Mouse (Mus musculus): ENCODE measurements at regions not wholly inside any gene's neighbourhood (a gene's known extent, or its start where the extent isn't known, plus 50 kb on each side); places are given as distances from the start of the nearest gene placed in this dataset.

DNA sequence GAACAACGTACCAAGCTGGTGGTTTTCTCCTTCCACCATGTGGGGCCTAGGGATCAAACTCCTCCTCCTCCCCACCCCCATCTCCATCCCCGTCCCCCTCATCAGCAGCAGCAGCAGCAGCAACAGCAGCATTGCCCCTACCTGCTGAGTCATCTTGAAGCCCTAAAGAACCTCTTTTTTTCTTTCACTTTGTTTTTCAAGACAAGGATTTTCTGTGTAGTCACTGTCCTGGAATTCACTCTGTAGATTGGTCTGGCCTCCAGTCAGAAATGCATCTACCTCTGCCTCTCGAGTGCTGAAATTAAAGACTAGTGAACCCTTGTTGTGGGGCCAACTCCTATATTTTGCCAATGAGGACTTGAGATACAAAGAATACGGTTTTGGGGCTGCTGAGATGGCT, 85.6 kb upstream of the Tle3 start:
- H3K36me3 ChIP-seq: no peaks in the 10 kb centered on the region
- WGBS: 82% methylated on average over 4 of the region's 4 CpGs
- peaks cover 90% of the 10 kb centered on the region for H3K27me3 ChIP-seq (replicated peaks)
- no peak overlapping the region for H3K9ac ChIP-seq
- no peak overlapping the region for H3K4me3 ChIP-seq
- no peak for ATAC-seq (ENCODE audit: insufficient number of reproducible peaks, low FRiP score)
- no peaks in the 10 kb centered on the region for H3K9me3 ChIP-seq (replicated peaks)
- H3K27ac ChIP-seq (ENCODE audit: poor library complexity, severe bottlenecking): no peak overlapping the region
- no peaks in the 10 kb centered on the region for H3K4me1 ChIP-seq (replicated peaks)
- no peak overlapping the region for H3K4me2 ChIP-seq

DNA sequence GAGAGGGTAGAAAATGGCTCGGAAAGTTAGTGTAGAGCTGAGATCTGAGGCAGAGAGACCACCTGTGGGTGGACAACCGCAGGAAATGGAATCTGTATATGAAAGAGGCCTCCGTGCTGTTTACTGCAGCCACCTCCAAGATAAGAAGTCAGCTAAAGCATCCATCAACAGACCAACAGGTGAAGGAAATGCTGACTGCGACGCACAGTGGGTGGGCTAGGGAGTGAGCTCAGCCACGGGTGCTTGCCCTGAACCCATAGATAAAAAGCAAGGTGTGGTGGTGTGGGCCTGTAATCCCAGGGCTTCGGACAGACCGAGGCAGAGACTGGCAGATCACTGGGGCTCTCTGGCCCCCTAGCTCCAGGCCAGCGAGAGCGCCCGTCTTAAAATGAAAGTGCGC, 83.0 kb upstream of the Tle3 start:
- no peak for ATAC-seq (ENCODE audit: insufficient number of reproducible peaks, low FRiP score)
- Histone ChIP-seq H3K9me3 (replicated peaks) (no peaks in the 10 kb centered on the region; the same call in 1 of the 2 replicates), H3K9ac (no peak overlapping the region), H3K4me3 (no peak overlapping the region), H3K27me3 (replicated peaks) (peaks cover 89% of the 10 kb centered on the region), H3K36me3 (no peaks in the 10 kb centered on the region), H3K4me2 (no peak overlapping the region), H3K27ac (ENCODE audit: poor library complexity, severe bottlenecking) (no peak overlapping the region), H3K4me1 (replicated peaks) (no peaks in the 10 kb centered on the region)
- 44% methylated on average over 12 of the region's 12 CpGs for WGBS

DNA sequence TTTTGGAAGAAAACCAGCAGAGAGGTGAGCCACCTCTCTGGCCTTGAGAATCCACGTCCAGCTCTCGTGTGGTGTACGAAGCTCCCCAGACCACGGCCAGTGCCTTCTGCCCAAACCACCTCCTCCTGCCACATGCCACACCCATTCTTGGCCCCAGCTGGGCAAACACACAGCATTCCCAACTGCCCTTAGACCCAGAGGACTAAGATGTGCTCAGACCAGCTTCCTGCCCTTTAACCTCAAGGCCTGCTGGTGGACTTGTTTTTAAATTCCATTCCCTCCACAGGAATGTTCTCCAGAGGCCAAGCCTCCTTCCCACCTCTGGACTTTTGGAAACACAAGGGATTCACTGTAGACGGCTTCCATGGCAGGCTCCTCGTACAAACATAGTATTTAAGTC, 82.5 kb upstream of the Tle3 start:
- Histone ChIP-seq H3K9me3 (replicated peaks) (no peaks in the 10 kb centered on the region; the same call in 1 of the 2 replicates), H3K4me3 (no peak overlapping the region), H3K27me3 (replicated peaks) (peaks cover 89% of the 10 kb centered on the region), H3K27ac (ENCODE audit: poor library complexity, severe bottlenecking) (no peak overlapping the region), H3K36me3 (no peaks in the 10 kb centered on the region), H3K4me1 (replicated peaks) (no peaks in the 10 kb centered on the region), H3K4me2 (no peak overlapping the region), H3K9ac (no peak overlapping the region)
- 61% methylated on average over 6 of the region's 6 CpGs for WGBS
- no peak for ATAC-seq (ENCODE audit: insufficient number of reproducible peaks, low FRiP score)

DNA sequence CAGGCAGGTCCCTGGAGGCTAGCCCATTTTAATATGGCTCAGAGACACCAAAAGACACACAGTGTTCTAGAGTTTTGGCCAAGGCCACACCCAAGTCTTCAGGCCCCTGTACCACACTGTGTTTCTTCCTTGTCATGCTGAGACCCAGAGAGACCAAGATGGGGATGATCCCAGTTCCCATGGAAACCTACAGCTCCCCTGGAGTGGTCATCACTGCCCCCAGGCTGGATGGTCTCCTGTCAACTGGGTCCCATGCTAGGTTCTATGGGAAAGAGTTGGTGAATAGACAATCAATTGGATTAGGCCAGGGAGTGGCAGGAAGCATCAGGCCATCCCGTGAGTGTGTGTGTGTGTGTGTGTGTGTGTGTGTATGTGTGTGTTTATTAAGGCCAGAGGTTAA, 80.5 kb upstream of the Tle3 start:
- Histone ChIP-seq H3K4me2 (no peak overlapping the region), H3K9ac (no peak overlapping the region), H3K4me3 (no peak overlapping the region), H3K4me1 (replicated peaks) (no peaks in the 10 kb centered on the region), H3K9me3 (replicated peaks) (no peaks in the 10 kb centered on the region; the same call in none of the 2 replicates), H3K27ac (ENCODE audit: poor library complexity, severe bottlenecking) (no peak overlapping the region), H3K27me3 (replicated peaks) (peaks cover 89% of the 10 kb centered on the region), H3K36me3 (no peaks in the 10 kb centered on the region)
- 71% methylated on average over 1 of the region's 1 CpGs for WGBS
- no peak for ATAC-seq (ENCODE audit: insufficient number of reproducible peaks, low FRiP score)

GRCm38 (mm10) chr9:61292501-61292900, 79.7 kb upstream of the Tle3 start:
- H3K27me3 ChIP-seq (replicated peaks): peaks cover 90% of the 10 kb centered on the region
- no peak overlapping the region for H3K4me2 ChIP-seq
- ATAC-seq (ENCODE audit: insufficient number of reproducible peaks, low FRiP score): no peak

DNA sequence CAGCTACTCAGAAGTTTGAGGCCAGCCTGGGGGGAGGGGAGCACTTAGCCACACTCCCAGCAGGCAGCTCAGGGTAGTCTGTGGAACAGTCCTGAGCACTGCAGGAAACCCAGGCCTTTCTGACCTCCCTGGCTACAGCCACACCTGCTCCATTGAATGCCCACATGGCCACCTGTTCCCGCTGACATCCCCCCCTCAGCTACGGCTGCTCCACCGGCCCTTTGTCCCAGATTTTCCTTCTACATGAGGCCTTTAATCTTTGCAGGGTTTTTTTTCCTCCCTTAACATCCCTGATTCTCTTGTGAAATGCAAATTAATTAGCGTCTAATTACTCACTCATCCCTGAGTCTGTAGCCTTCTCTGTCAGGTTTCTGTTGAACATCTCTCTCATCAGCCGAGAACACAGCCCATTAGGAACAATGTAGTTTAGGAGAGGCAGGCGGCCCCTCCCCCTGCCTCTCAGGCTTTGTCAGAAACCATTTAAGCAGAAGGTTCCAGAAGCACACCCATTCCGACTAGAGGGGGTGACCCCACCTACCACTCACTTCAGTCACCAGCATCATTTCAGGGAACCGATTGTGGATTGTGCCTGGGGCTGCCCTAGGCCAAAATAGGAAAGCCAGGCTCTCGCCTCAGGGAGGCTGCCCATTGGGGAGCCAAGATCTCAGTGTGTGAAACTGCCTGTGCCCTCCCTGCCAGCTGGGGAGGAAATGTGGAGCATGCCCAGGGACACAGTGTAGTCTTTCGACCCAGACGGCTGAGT, 78.8 kb upstream of the Tle3 start:
- WGBS: 40% methylated on average over 11 of the region's 11 CpGs
- no peak overlapping the region for H3K4me2 ChIP-seq
- no peak overlapping the region for H3K9ac ChIP-seq
- H3K4me3 ChIP-seq: no peak overlapping the region
- no peaks in the 10 kb centered on the region for H3K4me1 ChIP-seq (replicated peaks)
- no peaks in the 10 kb centered on the region; the same call in none of the 2 replicates for H3K9me3 ChIP-seq (replicated peaks)
- ATAC-seq (ENCODE audit: insufficient number of reproducible peaks, low FRiP score): no peak
- H3K27me3 ChIP-seq (replicated peaks): peaks cover 96% of the 10 kb centered on the region
- H3K36me3 ChIP-seq: no peaks in the 10 kb centered on the region
- no peak overlapping the region for H3K27ac ChIP-seq (ENCODE audit: poor library complexity, severe bottlenecking)

More at GRCm38 (mm10) chr9:61292501-61292900, 79.7 kb upstream of the Tle3 start:
- Histone ChIP-seq H3K36me3 (no peaks in the 10 kb centered on the region), H3K9ac (no peak overlapping the region), H3K4me1 (replicated peaks) (no peaks in the 10 kb centered on the region), H3K27ac (ENCODE audit: poor library complexity, severe bottlenecking) (no peak overlapping the region), H3K4me3 (no peak overlapping the region), H3K9me3 (replicated peaks) (no peaks in the 10 kb centered on the region; the same call in none of the 2 replicates)
- WGBS: 69% methylated on average over 3 of the region's 3 CpGs

DNA sequence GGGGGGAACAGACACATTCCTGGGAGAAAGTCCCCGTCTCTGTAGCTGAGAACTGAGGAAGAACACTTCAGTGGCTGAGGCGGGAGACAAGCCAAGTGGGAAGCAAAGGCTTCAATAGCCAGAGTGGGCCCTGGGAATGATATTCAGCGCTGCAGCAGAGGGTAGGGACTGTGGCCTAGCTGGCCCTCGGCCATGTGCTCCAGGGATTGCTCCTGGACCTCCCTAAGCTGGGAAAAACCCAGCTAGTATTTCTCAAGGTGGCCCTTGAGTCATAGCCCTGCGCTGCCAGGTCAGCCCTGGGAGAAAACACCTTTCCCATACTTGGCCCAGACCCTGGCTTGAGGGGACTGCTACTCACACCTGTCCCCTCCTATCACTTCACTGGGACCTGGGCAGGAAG, 77.2 kb upstream of the Tle3 start:
- H3K27ac ChIP-seq (ENCODE audit: poor library complexity, severe bottlenecking): no peak overlapping the region
- no peak overlapping the region for H3K4me3 ChIP-seq
- H3K36me3 ChIP-seq: no peaks in the 10 kb centered on the region
- no peak overlapping the region for H3K4me2 ChIP-seq
- 81% methylated on average over 5 of the region's 5 CpGs for WGBS
- no peaks in the 10 kb centered on the region; the same call in 1 of the 2 replicates for H3K4me1 ChIP-seq (replicated peaks)
- no peak for ATAC-seq (ENCODE audit: insufficient number of reproducible peaks, low FRiP score)
- no peak overlapping the region for H3K9ac ChIP-seq
- H3K9me3 ChIP-seq (replicated peaks): no peaks in the 10 kb centered on the region; the same call in none of the 2 replicates
- H3K27me3 ChIP-seq (replicated peaks): peaks cover 94% of the 10 kb centered on the region

- H3K9me3 ChIP-seq (replicated peaks): no peaks in the 10 kb centered on the region; the same call in none of the 2 replicates
- 89% methylated on average over 9 of the region's 9 CpGs for WGBS
- H3K9ac ChIP-seq: no peak overlapping the region
- ATAC-seq (ENCODE audit: insufficient number of reproducible peaks, low FRiP score): no peak
- peaks cover 96% of the 10 kb centered on the region for H3K27me3 ChIP-seq (replicated peaks)
- no peak overlapping the region for H3K27ac ChIP-seq (ENCODE audit: poor library complexity, severe bottlenecking)
- H3K4me1 ChIP-seq (replicated peaks): no peaks in the 10 kb centered on the region; the same call in 1 of the 2 replicates
- no peaks in the 10 kb centered on the region for H3K36me3 ChIP-seq
- no peak overlapping the region for H3K4me3 ChIP-seq
- no peak overlapping the region for H3K4me2 ChIP-seq
Measured at GRCm38 (mm10) chr9:61296311-61296947, 75.7 kb upstream of the Tle3 start.

GRCm38 (mm10) chr9:61297385-61297784, 74.8 kb upstream of the Tle3 start:
- H3K27ac ChIP-seq (ENCODE audit: poor library complexity, severe bottlenecking): no peak overlapping the region
- H3K9me3 ChIP-seq (replicated peaks): no peaks in the 10 kb centered on the region; the same call in none of the 2 replicates
- no peak overlapping the region for H3K9ac ChIP-seq
- 62% methylated on average over 4 of the region's 4 CpGs for WGBS
- H3K4me2 ChIP-seq: no peak overlapping the region
- no peak overlapping the region for H3K4me3 ChIP-seq
- H3K4me1 ChIP-seq (replicated peaks): no peaks in the 10 kb centered on the region; the same call in 1 of the 2 replicates
- H3K36me3 ChIP-seq: no peaks in the 10 kb centered on the region
- no peak for ATAC-seq (ENCODE audit: insufficient number of reproducible peaks, low FRiP score)
- peaks cover 96% of the 10 kb centered on the region for H3K27me3 ChIP-seq (replicated peaks)

GRCm38 (mm10) chr9:61299873-61300560, 72.1 kb upstream of the Tle3 start:
- peak; percentile 36; the same call in 1 of the 2 replicates for ATAC-seq (ENCODE audit: insufficient number of reproducible peaks, low FRiP score)
- H3K9ac ChIP-seq: no peak overlapping the region
- no peaks in the 10 kb centered on the region; the same call in 1 of the 2 replicates for H3K4me1 ChIP-seq (replicated peaks)
- H3K27ac ChIP-seq (ENCODE audit: poor library complexity, severe bottlenecking): no peak overlapping the region
- 27% methylated on average over 8 of the region's 8 CpGs for WGBS
- no peak overlapping the region for H3K4me3 ChIP-seq
- H3K27me3 ChIP-seq (replicated peaks): peaks cover 89% of the 10 kb centered on the region
- no peak overlapping the region for H3K4me2 ChIP-seq
- H3K9me3 ChIP-seq (replicated peaks): no peaks in the 10 kb centered on the region; the same call in 1 of the 2 replicates
- H3K36me3 ChIP-seq: no peaks in the 10 kb centered on the region

- H3K4me2 ChIP-seq: no peak overlapping the region
- no peak overlapping the region for H3K27ac ChIP-seq (ENCODE audit: poor library complexity, severe bottlenecking)
- 78% methylated on average over 8 of the region's 8 CpGs for WGBS
- no peak overlapping the region for H3K4me3 ChIP-seq
- peaks cover 88% of the 10 kb centered on the region for H3K27me3 ChIP-seq (replicated peaks)
- H3K9ac ChIP-seq: no peak overlapping the region
- H3K36me3 ChIP-seq: no peaks in the 10 kb centered on the region
- no peaks in the 10 kb centered on the region; the same call in 1 of the 2 replicates for H3K9me3 ChIP-seq (replicated peaks)
- ATAC-seq (ENCODE audit: insufficient number of reproducible peaks, low FRiP score): no peak
- no peaks in the 10 kb centered on the region; the same call in 1 of the 2 replicates for H3K4me1 ChIP-seq (replicated peaks)
Measured at GRCm38 (mm10) chr9:61301070-61301469, 71.1 kb upstream of the Tle3 start.

Measured in heart, embryonic 12.5 days (tissue).